Mouse (Mus musculus): ENCODE data around the gene 1600002K03Rik.
"Not testable (repeated sequence)": the region's sequence is repeated elsewhere in the genome, so short reads cannot be mapped to it uniquely, and the experiment has no call there.

The 1600002K03Rik gene

GRCm38 (mm10) chr10:80187739-80188138 lies 15.0 kb downstream of the 1600002K03Rik start:
- DNase-seq (ENCODE audit: low spot score) = no peak

GRCm38 (mm10) chr10:80188453-80189024 lies 15.8 kb downstream of the 1600002K03Rik start:
- DNase-seq (ENCODE audit: low spot score) = no peak

DNA sequence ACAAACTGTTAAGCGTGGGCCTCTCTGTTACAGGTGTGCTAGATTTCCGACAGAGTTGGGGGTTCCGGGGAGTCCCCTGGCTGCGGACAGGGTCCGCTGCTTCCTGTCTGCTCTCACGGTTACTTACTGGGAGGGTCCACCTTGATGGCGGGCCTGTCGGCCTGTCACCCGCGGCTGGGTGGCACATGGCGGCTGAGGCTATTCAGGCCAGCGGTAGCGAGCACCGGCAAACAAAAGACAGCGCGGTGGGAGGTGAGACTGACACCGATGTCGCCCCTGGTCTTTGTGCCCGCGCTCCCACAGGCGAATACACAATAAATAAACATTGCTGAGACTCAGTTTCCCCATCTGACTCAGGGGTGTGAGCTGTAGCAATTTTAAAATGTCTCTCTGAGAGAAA lies 17.3 kb downstream of the 1600002K03Rik start:
- DNase-seq (ENCODE audit: low spot score) = no peak

- no peak for DNase-seq (ENCODE audit: low spot score)
These were observed 17.8 kb downstream of the 1600002K03Rik start for GRCm38 (mm10) chr10:80190491-80191051.

DNA sequence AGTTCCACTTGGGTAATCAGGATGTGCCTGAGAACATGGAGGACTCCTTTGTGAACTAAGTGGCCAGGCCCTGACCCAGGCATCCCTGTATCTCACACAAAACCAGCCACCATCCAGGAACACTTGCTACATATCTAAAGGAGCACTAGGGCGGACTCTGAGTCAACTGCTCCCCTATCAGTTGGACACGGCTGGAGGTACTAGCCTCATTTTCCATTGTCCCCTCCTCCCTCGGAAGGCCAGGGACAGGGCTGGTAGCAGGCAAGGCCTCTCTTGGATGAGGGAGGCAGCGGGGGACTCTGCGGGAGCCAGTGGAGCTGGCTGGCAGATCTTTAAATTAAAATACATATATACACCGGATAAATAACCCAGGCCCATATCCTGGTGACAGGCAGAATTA lies 21.2 kb downstream of the 1600002K03Rik start:
- DNase-seq (ENCODE audit: low spot score) = no peak

DNA sequence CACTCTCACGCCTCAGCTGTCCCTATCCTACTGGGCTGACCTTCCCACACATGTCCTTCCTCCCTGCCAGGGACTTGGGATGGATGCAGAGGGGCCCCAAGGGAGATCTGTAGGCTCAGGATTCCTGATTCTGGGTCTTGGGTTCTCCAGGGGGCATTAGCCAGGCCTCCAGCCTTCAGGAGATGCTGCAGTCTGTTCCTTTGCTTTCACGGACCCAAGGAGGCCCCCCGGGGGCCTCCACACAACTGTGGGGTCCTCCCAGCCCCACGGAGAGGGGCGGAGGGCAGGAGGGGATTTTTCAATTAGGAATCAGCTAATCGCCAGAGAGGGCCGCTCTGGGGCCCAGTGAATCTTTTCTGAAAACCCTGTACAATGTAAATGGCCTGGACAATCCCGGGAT lies 21.7 kb downstream of the 1600002K03Rik start:
- no peak for DNase-seq (ENCODE audit: low spot score)

- no peak for DNase-seq (ENCODE audit: low spot score)
These were observed 23.4 kb downstream of the 1600002K03Rik start for GRCm38 (mm10) chr10:80196167-80196566.

DNA sequence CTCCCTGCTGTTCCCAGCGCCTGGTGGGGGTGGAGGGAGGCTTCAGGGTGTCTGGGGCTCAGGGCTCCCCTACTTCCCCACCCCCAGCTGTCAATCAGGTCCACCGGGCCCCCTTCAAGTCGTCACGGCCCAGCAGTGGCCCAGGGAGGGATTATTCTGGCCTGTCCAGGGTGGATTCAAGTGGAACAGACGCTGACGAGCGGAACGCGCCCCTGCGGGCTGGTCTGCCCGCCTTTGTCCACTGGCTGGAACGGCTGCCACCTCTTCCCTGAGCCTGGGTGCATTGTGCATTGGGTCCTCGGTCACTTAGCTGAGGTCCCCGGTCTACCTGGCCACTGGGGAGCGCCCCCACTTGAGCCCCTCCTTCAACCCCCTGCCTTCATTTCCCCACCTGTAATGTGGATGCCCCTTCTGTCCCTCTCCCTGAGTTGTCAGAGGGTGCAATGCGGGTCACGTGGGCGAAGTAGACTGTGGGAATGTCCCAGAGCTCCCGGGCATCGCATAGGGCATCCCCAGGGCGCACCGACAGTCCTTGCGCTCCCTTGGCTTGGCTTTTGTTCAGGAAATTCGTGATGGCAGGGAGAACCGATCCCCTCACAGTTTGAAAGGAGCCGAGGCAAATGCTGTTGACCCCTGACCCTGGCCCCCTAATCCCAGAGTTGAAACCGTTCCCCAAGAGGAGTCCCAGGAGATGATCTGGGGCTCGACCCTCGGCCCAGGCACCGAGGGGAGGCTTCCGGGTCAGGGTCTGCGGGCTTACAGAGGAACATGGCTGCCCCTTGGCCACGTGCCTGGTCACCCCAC lies 24.2 kb downstream of the 1600002K03Rik start:
- no peak for DNase-seq (ENCODE audit: low spot score)

DNA sequence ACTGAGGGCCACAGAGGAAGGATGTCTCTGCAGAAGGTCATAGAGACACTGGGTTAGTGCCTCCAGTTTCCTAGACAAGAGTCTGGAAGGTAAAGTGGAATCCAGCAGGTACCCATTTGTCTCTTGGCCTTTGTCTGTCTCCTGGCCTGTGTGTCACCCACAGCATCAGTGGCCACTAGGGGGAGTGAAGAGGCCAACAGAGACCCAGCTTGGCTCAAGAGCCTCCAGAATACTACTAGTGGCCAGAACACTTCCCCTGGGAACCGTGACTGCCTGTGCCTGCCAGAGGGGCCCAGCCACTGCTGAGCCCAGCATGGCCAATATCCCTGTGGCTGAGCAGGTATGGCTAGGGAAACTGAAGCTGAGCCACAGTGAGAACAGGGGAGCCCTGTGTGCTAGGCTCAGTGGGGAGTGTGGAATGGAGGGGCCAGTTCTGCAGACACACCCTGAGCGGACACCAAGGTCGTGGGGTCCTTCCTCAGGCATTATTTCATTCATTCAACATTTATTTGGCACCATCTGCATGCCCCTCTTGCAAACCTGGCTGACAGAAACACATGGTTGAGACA lies 26.8 kb downstream of the 1600002K03Rik start:
- DNase-seq (ENCODE audit: low spot score) = peak; percentile 52

DNA sequence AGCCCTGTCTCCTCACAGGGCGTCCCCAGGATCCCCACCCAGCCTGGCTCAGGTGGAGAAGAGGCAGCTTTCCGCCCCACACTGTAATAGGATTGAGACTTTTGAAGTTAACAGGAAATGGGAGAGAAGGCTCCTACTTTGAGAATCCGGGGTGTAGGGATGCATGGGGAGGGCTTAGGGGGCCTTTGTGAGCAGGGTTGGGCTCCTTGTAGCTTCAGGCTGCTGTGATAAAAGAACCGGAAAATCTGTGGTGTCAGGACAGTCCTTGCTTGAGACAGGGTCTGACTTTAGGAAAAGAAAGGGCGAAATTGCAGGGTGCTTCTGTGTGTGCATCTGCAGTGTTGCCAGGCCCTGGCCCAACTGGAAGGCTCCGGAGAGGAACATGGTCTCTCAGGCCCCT lies 27.7 kb downstream of the 1600002K03Rik start:
- no peak for DNase-seq (ENCODE audit: low spot score)

DNA sequence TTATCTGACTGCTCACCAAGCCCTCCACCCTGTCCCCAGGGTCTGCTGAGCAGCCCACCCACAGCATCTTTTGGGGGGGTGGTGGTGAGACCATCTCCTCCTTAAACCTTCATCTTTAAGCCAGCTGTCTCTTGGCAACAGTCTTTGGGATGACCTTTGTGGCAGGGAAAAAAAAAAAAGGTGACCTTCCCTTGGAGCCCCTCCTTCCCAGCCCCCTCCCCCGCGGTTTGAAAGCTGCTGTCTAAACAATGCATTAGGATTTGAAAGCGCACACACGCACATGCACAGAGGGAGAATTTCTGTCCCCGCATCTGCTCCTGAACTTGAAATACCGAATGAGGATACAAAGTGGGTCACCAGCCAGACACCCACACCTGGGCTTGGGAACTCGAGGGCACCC lies 31.3 kb downstream of the 1600002K03Rik start:
- no peak for DNase-seq (ENCODE audit: low spot score)

- no peak for DNase-seq (ENCODE audit: low spot score)
These were observed 34.5 kb downstream of the 1600002K03Rik start for GRCm38 (mm10) chr10:80207201-80207600.

- DNase-seq (ENCODE audit: low spot score) = no peak
These were observed 34.9 kb downstream of the 1600002K03Rik start for GRCm38 (mm10) chr10:80207676-80208075.

DNA sequence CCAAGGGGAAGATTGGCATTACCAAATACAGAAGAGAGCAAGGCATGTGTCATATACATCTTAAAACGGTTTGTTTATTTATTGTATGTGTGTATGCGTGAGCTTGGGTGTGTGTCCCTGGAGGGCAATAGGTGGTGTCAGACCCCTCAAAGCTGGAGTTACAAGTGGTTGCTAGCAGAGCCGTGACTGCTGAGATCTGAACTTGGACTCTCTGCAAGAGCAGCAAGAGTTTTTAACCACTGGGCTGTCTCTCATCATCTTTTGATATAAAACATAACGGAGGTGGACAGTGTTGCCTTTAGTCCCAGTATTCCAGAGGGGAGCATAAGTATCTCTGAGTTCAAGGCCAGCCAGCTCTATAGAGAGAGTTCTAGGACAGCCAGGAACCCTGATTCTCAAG lies 35.5 kb downstream of the 1600002K03Rik start:
- no peak for DNase-seq (ENCODE audit: low spot score)

DNA sequence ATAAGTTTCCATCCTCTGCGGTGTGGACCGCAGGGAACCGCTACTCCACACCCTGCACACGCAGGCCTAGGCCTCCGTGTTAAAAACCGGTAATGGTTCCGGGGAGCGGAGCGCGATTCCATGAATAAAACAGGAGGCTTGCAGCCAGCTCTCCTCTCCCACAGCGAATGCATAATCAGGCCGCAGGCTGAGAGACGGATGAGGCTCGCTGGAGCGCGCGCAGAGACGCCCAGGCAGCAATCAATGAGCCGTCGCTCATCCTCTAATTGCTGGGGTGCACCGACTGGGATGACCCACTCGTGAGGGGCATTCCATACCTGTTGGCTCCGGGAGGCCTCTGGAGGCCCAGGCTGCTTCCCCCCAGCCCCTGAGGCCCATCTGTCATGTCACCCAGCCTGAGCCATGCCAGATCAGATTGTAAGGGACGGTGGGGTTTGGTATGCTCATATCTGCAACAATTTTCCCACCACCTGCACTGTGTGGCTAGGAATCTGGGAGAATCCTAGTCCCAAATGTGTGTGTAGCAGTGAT lies 36.2 kb downstream of the 1600002K03Rik start:
- DNase-seq (ENCODE audit: low spot score) = no peak

DNA sequence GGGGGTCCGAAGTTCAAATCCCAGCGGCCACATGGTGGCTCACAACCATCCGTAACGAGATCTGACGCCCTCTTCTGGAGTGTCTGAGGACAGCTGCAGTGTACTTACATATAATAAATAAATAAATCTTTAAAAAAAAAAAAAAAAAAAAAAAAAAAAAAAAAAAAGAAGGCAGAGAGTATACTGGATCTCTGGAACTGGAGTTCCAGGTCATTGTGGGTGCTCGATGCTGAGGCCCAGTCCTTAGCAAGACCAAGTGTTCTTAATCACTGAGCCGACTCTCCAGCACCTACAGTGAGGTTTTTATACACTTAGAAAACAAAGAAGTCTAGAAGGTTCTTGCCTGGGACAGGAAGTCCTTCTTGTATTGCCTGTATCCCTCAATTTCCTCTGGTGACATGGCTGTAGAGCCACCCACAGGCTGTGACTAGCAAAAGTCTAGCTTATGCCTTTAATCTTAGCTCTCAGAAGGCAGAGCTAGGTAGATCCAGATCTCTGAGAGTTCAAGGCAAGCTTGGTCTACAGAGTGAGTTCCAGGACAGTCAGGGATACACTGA lies 38.9 kb downstream of the 1600002K03Rik start:
- not testable (repeated sequence) for DNase-seq (ENCODE audit: low spot score)

GRCm38 (mm10) chr10:80215048-80215772 lies 42.5 kb downstream of the 1600002K03Rik start:
- DNase-seq (ENCODE audit: low spot score) = no peak

GRCm38 (mm10) chr10:80220676-80221075 lies 47.9 kb downstream of the 1600002K03Rik start:
- no peak for DNase-seq (ENCODE audit: low spot score)

- DNase-seq (ENCODE audit: low spot score) = not testable (repeated sequence)
These were observed 50.4 kb downstream of the 1600002K03Rik start for GRCm38 (mm10) chr10:80223137-80223536.

All from ovary, postnatal 10 days (tissue).